Mouse (Mus musculus): ENCODE data around the gene Arpc4. TPM values are rescaled to one million over a fixed set of nuclear protein-coding genes. Genes with fewer than 3 reads are reported as not detected.
A peak's percentile ranks its signal among the peaks of the same experiment; 100 is the strongest.
"Not testable (repeated sequence)": the region's sequence is repeated elsewhere in the genome, so short reads cannot be mapped to it uniquely, and the experiment has no call there.

Arpc4 gene
- total RNA-seq (2021) = 100 to 1,000 TPM; 130 to 134 TPM
- long read RNA-seq, experiment 1, transcript Arpc4-201 (6 exons, 2,270 nt) = major isoform, 64 of 79 reads
- long read RNA-seq, experiment 1, partial matches to known transcripts = 12 of 79 reads
- long read RNA-seq, experiment 1, other reads (novel, unspliced or antisense) = 0 of 79 reads
- long read RNA-seq, experiment 2, transcript Arpc4-201 (6 exons, 2,270 nt) = major isoform, 86 of 105 reads
- long read RNA-seq, experiment 2, partial matches to known transcripts = 14 of 105 reads
- long read RNA-seq, experiment 2, other reads (novel, unspliced or antisense) = 4 of 105 reads

DNA sequence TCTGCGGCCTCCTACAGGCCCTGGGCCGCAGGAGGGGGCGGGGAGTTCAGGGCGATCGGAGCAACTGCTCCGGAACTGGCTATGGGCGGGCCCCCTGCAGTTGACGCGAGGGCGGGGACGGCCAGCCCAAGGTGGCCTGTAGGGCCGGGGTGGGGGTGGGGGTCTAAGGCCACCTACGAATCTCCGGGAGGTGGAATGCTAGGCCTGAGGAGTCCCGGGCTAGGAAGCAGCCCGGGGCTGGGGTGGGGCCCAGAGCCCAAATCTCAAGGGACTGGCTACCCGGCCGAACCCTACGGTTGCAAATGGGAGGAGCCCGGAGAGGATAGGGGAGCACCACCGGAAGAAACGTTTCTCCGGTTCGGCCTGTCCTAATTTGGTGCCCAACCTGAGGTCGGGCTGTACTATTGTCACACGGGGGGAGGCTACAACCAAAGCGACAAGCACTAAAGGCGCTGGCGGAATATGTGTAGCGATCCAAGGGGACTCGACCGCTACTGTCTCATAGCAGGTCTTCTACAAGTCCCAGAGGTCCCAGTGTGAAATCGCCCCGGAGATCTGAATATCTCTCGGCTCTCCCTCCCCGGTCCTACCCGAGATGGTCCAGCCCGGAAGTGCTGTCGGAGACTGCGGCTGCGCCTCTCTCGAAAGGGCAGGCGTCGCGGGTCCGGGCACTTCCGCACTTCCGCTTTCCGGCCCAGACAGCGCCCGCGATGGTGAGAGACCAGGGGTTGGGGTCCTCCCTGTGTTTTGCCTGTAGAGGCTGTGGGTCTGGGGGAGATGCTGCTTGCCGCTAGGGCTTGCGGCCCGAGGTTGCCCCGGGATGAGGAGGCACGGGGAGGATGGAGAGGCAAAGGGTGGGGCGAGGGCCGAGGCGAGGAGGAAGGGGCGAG is at the start of gene Arpc4, which contains the start of gene Tada3:
TSS of gene Arpc4 (plus strand) at position 620 of the 890 bp plus-strand sequence.
TSS of gene Tada3 (minus strand) at position 388 of the 890 bp plus-strand sequence.
- peak; percentile 83 to 93 for DNase-seq (ENCODE audit: low spot score in 2 of 2)

DNA sequence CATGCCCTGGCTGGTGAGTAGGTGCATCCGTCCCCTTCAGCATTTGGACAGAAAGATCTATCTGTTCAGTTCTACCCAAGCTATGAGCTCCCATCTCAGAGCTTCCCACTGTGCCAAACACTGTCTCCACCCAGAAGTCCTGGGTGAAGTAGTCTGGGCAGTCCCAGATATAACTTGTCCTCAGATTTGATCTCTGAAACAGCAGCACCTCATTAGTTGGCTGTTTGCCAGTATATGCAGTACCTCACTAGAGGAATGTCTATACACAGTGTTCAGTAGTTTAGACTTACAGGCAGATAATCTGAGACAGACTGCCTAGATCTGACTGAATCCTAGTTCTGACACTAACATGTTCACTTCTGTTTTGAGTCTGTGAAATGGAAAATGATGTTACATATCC is 48.5 kb upstream of the Arpc4 start:
- DNase-seq (ENCODE audit: low spot score in 2 of 2) = no peak

DNA sequence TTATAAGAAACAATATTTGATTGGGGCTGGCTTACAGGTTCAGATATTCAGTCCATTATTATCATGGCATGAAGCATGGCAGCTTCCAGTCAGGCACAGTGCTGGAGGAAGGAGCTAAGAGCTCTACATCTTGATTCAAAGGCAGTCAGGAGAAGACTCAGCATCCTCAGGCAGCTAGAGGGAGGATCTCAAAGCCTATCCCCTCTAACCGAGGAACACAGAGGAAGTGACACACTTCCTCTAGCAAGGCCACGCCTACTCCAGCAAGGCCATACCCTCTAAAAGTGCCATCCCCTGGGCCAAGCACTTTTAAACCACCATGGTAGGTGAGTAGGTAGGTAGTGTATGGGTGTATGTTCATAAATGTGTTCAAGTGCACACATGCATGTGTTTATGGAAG is 47.4 kb upstream of the Arpc4 start:
- DNase-seq (ENCODE audit: low spot score in 2 of 2) = no peak

DNA sequence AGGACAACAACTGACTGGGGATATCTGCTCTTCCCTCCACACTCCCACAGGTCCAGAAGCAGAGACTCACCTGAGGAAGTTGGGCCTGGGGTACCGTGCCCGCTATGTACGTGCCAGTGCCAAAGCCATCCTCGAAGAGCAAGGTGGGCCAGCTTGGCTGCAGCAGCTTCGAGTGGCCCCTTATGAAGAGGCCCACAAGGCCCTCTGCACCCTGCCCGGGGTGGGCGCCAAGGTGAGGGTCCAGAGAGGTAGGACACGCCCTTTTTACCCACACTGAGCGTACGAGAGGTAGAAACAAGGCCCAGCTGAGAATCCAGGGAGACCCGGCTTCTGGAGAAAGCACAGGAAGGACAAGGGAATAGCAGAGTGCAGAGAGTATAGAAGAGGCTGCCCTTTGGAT is 46.2 kb upstream of the Arpc4 start:
- no peak for DNase-seq (ENCODE audit: low spot score in 2 of 2)

DNA sequence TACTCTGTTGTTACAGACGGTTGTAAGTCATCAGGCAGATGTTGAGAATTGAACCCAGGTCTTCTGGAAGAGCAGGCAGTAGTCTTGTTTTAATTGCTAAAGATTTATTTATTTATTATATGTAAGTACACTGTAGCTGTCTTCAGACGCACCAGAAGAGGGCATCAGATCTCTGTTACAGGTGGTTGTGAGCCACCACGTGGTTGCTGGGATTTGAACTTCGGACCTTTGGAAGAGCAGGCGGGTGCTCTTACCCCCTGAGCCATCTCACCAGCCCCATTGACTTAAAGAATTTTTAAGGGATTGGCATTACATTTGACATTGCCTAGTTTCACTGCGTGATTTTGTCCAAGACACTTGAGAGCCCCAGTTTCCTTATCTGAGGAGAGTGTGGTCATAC is 45.2 kb upstream of the Arpc4 start:
- DNase-seq (ENCODE audit: low spot score in 2 of 2) = not testable (repeated sequence)

DNA sequence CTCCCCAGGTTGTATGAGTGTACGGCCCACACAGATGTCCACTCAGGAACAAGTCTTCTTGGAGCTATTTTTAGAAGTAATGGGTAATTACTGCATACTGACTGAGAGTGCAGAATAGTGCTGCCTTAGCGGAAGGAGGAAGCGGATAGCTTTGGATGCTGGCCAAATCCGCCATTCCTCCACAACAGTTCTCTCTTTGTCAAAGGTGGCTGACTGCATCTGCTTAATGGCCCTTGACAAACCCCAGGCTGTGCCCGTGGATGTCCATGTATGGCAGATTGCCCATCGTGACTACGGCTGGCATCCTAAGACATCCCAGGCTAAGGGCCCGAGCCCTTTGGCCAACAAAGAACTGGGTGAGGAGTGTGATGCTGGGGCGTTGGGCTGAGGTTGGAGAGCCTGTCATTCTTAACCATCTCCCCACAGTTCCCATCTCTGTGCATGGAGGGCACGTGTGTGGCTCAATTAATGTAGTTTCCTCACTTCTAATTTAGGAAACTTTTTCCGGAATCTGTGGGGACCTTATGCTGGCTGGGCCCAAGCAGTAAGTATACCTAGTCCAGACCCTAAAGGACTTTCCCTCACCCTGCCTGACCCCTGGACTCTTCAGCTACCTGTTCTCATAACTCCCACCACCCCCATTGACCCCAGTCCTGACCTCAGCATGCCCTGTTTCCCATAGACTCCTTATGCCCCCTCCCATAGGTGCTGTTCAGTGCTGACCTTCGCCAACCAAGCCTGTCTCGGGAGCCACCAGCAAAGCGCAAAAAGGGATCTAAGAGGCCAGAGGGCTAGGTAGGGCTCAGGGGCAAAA is 44.6 kb upstream of the Arpc4 start:
- DNase-seq (ENCODE audit: low spot score in 2 of 2) = peak in 1 of 2 experiments; percentile 54

DNA sequence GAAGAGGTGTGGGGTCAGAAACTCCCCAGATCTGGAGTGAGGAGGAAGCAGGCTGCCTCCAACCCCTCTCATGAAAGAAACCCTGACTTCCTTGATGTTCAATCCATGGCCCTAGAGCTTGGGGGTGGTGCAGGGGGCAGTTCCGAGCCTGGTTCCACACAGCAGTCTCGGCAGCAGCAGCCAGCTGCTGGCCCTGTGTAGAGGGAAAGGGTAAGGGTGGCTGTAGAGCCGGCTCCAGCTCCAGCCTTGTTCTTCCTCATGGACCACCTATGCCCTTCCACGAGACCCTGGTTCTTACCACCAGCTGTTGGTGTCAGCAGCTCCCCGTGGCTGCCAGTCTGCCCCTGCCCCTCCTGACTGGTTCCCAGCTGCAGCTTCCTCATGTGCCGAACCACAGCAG is 43.7 kb upstream of the Arpc4 start:
- no peak for DNase-seq (ENCODE audit: low spot score in 2 of 2)

DNA sequence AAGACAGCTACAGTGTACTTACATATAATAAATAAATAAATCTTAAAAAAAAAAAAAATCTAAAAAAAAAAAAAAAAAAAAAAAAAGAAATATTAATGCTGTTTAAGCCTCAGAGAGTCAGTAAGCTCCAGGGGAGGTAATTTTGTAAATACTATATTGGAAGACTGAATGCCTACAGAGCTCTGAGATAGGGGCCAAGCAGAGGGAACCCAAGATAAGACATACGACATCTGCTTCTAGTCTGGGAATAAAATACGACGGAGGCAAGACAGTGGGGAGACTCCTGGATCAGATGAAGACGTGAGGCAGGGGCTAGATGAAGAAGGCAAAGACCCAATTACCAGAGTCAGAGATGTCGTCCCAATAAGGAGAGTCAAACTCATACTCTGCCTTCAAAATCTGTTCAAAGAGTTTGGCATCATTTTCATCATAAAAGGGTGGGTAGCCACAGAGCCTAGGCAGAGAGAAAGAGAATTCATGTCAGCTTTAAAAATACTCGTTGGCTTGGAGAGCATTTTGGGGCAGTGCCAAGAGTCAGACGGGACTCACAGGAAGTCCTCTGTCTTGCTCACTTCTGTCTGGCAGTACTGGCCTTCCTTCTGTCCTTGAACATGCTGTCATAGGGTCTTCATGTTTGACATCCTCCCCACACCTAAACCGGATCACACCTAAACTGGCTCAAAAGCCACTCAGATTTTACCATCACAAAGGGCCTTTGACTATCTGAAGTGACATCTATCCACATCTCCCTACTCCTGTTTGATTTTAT is 40.9 kb upstream of the Arpc4 start:
- no peak for DNase-seq (ENCODE audit: low spot score in 2 of 2)

DNA sequence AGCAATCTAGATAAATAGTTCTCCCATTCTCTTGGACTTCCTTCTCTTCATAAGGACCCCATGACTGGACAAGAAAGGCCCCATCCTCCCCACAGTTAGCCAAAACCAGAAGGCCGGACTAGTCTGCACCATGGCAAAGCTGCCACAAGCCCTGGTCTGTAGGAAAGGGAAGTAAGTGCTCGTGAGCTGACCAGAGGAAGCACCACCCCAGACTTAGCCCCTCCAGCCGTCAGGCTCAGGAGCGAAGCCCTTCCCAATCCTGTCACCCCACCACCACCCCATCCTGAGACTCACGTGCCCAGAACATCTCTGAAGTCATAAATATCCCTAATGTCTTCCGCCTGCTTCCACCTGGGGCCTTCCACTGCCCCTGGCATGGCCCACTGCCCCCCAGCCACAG is 36.3 kb upstream of the Arpc4 start:
- no peak for DNase-seq (ENCODE audit: low spot score in 2 of 2)

DNA sequence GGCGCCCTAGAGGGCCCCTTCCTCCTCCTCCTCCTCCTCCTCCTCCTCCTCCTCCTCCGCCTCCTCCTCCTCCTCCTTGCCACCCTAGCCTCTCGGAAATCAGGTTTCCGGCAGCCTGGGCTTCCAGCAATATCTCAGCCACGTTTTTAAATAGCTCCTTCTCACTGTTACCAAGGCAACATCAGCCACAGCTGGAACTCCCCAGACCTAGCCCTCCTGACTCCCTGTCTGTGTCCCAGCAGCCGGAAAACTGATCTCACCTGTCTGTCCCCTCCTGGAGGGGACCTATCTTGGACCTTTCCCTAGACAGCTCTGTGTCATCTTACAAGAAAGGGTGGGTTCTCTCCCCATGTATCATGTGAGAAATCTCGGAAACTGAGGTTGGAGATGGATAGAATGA is 35.6 kb upstream of the Arpc4 start:
- no peak for DNase-seq (ENCODE audit: low spot score in 2 of 2)

DNA sequence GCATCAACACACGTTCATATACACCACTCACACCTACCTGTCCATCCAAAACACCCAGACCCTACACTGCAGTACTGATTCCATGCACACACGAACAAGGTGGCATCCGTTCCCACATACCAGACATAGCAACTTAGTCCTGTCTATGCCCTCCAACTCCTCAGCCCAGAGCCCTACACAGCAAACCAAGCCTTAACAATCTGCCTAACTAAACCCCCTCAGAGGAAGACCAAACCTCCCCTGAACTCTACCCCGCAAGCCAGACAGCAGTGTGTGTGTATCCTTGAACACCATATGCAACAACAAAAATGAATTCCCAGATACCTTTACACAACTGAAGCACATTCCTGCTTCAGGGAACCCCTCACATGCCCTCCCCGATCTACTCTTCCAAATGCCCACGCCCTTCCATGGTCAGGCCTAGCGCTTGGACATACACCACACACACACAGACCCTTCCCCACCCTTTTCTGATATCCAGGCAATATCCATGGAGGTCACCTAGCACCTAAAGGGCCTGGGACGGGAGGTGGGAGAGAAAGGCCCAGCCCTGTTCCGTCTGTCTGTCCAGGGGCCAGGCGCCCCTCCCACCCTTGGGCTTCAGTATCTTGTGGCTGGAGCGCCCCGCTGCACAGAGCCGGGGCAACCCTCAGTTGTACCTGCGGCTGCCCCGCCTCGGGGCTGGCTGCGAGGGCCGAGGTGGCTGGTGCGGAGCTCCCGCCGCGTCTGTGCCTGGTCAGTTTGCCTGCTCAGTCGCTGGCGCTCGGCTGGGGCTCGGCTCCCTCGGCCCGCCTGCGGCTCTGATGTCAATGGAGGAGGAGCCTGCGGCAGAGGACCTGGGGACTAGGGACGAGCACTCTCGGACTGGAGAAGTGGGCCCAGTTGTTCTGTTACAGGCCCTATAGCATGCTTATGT is 34.5 kb upstream of the Arpc4 start, which contains the start of gene Camk1:
TSS of gene Camk1 (minus strand) at position 808 of the 916 bp plus-strand sequence.
- DNase-seq (ENCODE audit: low spot score in 2 of 2) = peak; percentile 76 to 84

DNA sequence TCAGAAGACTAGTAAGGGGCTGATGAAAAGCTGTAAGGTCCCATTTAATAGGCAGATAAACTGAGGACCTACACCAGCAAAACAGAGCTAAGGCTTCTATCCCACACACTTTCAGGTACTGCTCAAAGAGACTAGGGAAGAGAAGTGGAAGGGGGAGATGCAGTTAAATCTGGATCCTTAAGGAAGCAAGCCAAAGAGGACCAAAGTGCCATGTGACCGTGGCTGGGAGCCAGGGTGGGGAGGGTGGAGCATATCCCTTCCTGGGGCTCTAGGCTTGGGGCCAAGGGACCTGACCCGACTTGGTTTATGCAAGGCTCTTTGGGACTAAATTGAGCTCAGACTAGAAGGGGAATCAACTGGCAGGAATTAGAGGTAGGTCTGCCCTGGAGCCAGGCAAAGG is 33.6 kb upstream of the Arpc4 start:
- DNase-seq (ENCODE audit: low spot score in 2 of 2) = peak in 1 of 2 experiments; percentile 53

DNA sequence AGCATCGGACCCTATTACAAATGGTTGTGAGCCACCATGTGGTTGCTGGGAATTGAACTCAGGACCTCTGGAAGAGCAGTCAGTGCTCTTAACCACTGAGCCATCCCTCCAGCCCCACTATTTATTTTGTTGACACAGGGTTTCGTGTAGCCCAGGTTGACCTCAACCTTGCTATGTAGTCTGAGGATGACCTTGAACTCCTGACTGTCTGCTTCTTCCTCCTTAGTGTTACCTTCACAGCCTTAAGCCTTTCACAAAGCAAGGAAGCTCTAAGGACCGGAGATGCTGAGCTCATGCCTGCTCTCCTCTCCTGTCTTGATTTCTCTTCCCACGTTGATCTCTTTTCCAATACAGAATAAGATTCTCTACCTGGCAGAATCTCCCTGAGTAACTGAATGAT is 31.0 kb upstream of the Arpc4 start:
- no peak for DNase-seq (ENCODE audit: low spot score in 2 of 2)

DNA sequence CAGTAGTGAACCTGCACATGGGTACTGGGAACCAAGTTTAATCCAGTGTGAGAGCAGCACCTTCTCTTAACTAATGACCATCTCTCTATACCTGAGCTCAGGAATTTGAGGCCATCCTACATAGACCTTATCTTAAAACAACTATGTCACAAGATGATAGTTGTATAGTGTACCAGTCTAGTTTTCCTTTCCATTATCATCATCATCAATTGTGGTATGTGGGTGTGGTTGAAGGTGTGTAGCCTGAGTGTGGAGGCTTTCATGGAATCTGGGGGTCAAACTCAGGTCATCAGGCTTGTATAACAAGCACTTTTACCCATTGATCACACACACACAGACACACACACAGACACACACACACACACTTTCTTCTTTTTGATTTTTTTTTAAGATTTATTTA is 27.4 kb upstream of the Arpc4 start:
- no peak for DNase-seq (ENCODE audit: low spot score in 2 of 2)

DNA sequence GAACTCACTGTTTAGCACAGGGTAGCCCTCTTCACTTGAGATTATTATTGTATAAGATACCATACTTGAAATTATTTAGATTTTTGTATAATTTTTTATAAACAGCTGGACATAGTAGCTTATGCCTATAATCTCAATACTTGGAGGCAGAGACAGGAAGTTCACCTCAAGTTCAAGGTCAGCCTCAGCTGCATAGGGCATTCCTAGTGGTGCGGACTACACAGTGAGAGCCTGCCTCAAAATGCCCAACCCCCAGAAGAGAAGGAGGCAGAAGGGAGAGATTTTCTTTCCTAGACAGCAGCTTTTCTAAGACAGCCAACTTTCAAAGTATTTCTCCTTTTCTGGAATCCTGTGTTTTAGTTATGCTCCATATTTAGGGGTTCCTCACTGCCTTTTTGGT is 26.8 kb upstream of the Arpc4 start:
- DNase-seq (ENCODE audit: low spot score in 2 of 2) = no peak

DNA sequence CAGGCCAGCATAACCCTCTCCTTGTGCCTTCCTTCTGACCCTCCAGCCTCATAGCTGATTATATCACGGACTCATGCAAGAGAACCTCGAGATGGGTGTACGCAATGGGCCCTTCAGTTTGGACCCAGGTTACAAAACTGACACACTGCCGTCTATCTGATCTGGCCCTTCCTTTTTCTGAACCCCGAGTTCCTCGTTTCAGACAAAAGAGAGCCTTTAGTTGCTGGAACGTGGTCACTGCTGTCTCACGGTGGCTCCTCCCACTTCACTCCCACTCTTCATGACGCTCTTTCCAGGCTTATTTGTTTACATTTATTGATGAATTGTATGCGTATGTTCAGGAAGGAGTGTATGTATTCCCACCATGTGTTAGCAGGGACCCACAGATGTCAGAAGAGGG is 26.3 kb upstream of the Arpc4 start:
- DNase-seq (ENCODE audit: low spot score in 2 of 2) = no peak

DNA sequence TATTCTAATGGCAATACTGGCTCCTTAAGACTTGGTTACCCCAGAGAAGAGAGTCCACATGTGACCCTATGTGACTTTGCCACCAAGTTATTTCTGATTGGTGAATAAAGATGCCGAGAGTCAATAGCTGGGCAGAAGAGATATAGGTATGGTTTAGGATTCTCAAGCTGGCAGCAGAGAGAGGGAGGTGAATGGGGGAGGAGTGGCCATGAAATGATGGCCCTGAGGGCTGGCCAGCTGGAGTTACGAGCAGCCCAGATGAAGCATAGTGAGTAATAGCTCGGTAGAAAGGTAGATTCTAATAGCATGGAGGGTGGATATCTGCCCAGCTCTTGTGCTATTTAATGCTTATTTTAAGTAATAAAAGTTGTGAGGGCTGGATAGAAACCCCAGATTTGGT is 25.1 kb upstream of the Arpc4 start:
- DNase-seq (ENCODE audit: low spot score in 2 of 2) = no peak

DNA sequence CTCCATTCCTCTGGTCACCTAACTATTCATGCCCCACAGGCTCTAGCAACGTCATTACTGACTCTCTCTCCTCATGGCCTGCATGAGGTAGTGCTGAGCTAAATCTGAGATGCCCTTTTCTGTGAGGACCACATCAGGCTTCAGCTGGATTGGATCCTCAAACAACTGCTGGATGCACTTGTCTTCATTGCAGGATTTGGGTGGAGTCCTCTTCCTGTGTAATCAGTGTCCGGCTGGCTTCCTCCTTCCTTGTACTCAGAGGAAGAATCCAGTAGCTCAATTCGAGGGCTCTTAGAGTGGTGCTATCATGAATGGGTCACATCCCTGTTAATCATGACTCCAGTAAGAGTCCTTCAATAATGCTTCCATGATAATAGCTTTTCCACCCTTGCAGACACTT is 24.2 kb upstream of the Arpc4 start:
- no peak for DNase-seq (ENCODE audit: low spot score in 2 of 2)

DNA sequence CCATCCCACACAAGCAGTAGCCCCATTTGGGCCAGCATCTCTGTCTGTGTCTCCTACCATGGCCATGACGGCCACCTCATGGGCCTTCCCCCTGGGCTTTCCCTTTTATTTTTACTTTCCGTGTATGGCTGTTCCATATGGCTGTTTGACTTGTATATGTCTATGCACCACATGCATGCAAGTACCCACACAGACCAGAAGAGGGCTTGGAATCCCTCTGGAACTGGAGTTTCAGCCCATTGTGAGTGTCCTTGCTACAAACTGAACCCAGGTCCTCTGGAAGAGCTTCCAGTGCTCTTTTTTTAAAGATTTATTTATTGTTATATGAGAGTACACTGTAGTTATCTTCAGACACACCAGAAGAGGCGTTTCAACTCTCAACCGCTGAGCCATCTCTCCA is 16.4 kb upstream of the Arpc4 start:
- DNase-seq (ENCODE audit: low spot score in 2 of 2) = no peak

DNA sequence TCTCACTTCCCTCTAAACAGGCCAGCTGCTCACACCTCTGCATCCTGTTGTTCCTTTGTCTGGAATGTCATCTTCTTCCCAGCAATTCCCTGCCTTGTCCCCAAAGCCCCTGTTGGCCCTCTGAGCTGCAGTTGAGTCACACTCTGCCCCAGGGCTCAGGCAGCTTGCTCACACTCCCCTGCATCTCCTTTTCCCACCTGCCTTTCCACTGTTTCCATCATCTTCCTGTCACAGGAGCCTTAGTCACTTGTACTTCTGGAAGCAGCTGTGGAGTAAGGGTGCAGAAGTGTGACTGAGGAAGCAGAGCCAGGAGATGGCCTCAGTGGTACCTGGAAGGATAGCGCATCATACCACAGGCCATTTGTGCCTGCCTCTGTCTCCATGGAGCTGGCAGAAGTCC is 15.7 kb upstream of the Arpc4 start:
- DNase-seq (ENCODE audit: low spot score in 2 of 2) = no peak

Data from gastrocnemius, postnatal 4 days (tissue).